Mouse (Mus musculus) left cerebral cortex, adult 9 months (tissue): ENCODE measurements around the gene Gngt2.
A peak's percentile ranks its signal among the peaks of the same experiment; 100 is the strongest.

Experiments
- DNase-seq, 2 experiments: peaks; one replicate each; pipeline ENCODE4 v3.0.0; 2022; ENCODE audit warnings: low spot score in 2 of 2

The Gngt2 gene

GRCm38 (mm10) chr11:95826317-95827167 is 10.5 kb upstream of the Gngt2 start:
- DNase-seq, result no peak

GRCm38 (mm10) chr11:95827168-95827447 is 9.9 kb upstream of the Gngt2 start:
- DNase-seq, result no peak

GRCm38 (mm10) chr11:95827464-95828085 is 9.4 kb upstream of the Gngt2 start:
- peak in 1 of 2 experiments; percentile 74 for DNase-seq

GRCm38 (mm10) chr11:95828181-95828964 is 8.6 kb upstream of the Gngt2 start:
- no peak for DNase-seq

- DNase-seq, result no peak
These were observed 7.4 kb upstream of the Gngt2 start for GRCm38 (mm10) chr11:95829526-95830050.

GRCm38 (mm10) chr11:95830411-95831275 is 6.4 kb upstream of the Gngt2 start:
- peak in 1 of 2 experiments; percentile 5 for DNase-seq

GRCm38 (mm10) chr11:95831276-95831619 is 5.8 kb upstream of the Gngt2 start:
- DNase-seq, result no peak

- DNase-seq, result no peak
These were observed 5.4 kb upstream of the Gngt2 start for GRCm38 (mm10) chr11:95831641-95832040.

GRCm38 (mm10) chr11:95832129-95833005 is 4.6 kb upstream of the Gngt2 start:
- no peak for DNase-seq

GRCm38 (mm10) chr11:95833006-95833570 is 3.9 kb upstream of the Gngt2 start:
- DNase-seq, result no peak

GRCm38 (mm10) chr11:95833631-95834142 is 3.3 kb upstream of the Gngt2 start:
- no peak for DNase-seq

- DNase-seq, result peak in 1 of 2 experiments; percentile 58
These were observed 2.8 kb upstream of the Gngt2 start for GRCm38 (mm10) chr11:95834143-95834667.

- DNase-seq, result no peak
These were observed 2.0 kb upstream of the Gngt2 start for GRCm38 (mm10) chr11:95834742-95835710.

- no peak for DNase-seq
These were observed 1.2 kb upstream of the Gngt2 start for GRCm38 (mm10) chr11:95835832-95836231.

GRCm38 (mm10) chr11:95836433-95836832 is 583 bp upstream of the Gngt2 start:
- DNase-seq, result no peak

- DNase-seq, result no peak
These were observed 1.6 kb downstream of the Gngt2 start for GRCm38 (mm10) chr11:95838598-95838997.

- no peak for DNase-seq
These were observed 2.2 kb downstream of the Gngt2 start for GRCm38 (mm10) chr11:95838999-95839868.
